ENCODE assay signal across 28 mouse cellular contexts in genomic region chr1:160312658-160313057, GRCm38 (mm10).
DNase-seq lines count a peak whose midpoint lies in the region; ATAC-seq and TF ChIP-seq lines count a peak whose summit lies in the region.
"Had no signal": no experiment of that assay in that cellular context is flagged by ENCODE, and none has a peak within 500 bp of the region (broad histone marks: within the 10 kb centered on the region; RNA-seq: fewer than 3 reads in every experiment).

No protein-coding gene starts in this region.

- H3K36me3 ChIP-seq in kidney, embryonic 15.5 days, result no peaks in the 10 kb centered on the region
- H3K36me3 ChIP-seq in ES-Bruce4 (ENCODE audit: control insufficient read depth, insufficient read depth, low read length, poor library complexity, severe bottlenecking), result no peaks in the 10 kb centered on the region
- no peaks in the 10 kb centered on the region for H3K36me3 ChIP-seq in kidney, postnatal 0 days (ENCODE audit: insufficient read depth, low read length)
- H3K36me3 ChIP-seq: embryonic facial prominence, embryonic 10.5 days; embryonic facial prominence, embryonic 13.5 days; forebrain, embryonic 12.5 days; heart, embryonic 10.5 days; heart, embryonic 13.5 days had no signal

- 70% methylated on average over 4 of the region's 4 CpGs for WGBS in kidney, embryonic 15.5 days
- 50% methylated on average over 4 of the region's 4 CpGs for WGBS in kidney, postnatal 0 days

- no peak for TF ChIP-seq CTCF in ES-Bruce4 (IDR thresholded peaks at IDR 0.05; ENCODE audit: low read depth, low read length)
- no peak for TF ChIP-seq CTCF in kidney, postnatal 0 days (IDR thresholded peaks at IDR 0.05; ENCODE audit: low read depth)

- H3K9ac ChIP-seq in kidney, embryonic 15.5 days, result no peak overlapping the region
- H3K9ac ChIP-seq in ES-Bruce4 (ENCODE audit: low read depth, poor library complexity, severe bottlenecking), result no peak overlapping the region
- no peak overlapping the region for H3K9ac ChIP-seq in kidney, postnatal 0 days (ENCODE audit: low read depth, low read length)
- H3K9ac ChIP-seq: embryonic facial prominence, embryonic 13.5 days; forebrain, embryonic 12.5 days; heart, embryonic 13.5 days; hindbrain, embryonic 14.5 days had no signal

- 0 out of 2 replicates have a peak, but pooled peaks cover 2% of the 10 kb centered on the region for H3K4me1 ChIP-seq in kidney, embryonic 15.5 days
- H3K4me1 ChIP-seq in ES-Bruce4 (ENCODE audit: control insufficient read depth, insufficient read depth, low read length), result no peaks in the 10 kb centered on the region
- 0 out of 2 replicates have a peak, but pooled peaks cover 4% of the 10 kb centered on the region for H3K4me1 ChIP-seq in kidney, postnatal 0 days (replicated peaks; ENCODE audit: insufficient read depth, low read length)

- H3K4me3 ChIP-seq in kidney, embryonic 15.5 days (replicated peaks), result no peak overlapping the region
- H3K4me3 ChIP-seq in ES-Bruce4 (ENCODE audit: low read depth, low read length), result no peak overlapping the region
- H3K4me3 ChIP-seq in kidney, postnatal 0 days (replicated peaks; ENCODE audit: low read depth, low read length), result no peak overlapping the region
- H3K4me3 ChIP-seq: embryonic facial prominence, embryonic 10.5 days; embryonic facial prominence, embryonic 13.5 days; erythroblast, embryonic 14.5 days; forebrain, embryonic 12.5 days; heart, adult 2 months; heart, embryonic 10.5 days; heart, embryonic 13.5 days had no signal

- no peak for TF ChIP-seq POLR2A in ES-Bruce4 (IDR thresholded peaks at IDR 0.05; ENCODE audit: insufficient read depth, low read length)

- ATAC-seq in kidney, embryonic 15.5 days (replicated peaks; ENCODE audit: low FRiP score), result peak; percentile 76
- ATAC-seq in kidney, postnatal 0 days (replicated peaks; ENCODE audit: low FRiP score, low read depth), result peak; percentile 59
- ATAC-seq: activated CD4-positive, CD25-positive, alpha-beta regulatory T cell, adult 4 months; CD4-positive, CD25-positive, alpha-beta regulatory T cell, adult 4 months; forebrain, embryonic 16.5 days had no signal

- no peaks in the 10 kb centered on the region for H3K27me3 ChIP-seq in kidney, embryonic 15.5 days
- no peaks in the 10 kb centered on the region for H3K27me3 ChIP-seq in ES-Bruce4 (ENCODE audit: control insufficient read depth, insufficient read depth, low read length, poor library complexity, severe bottlenecking)
- no peaks in the 10 kb centered on the region for H3K27me3 ChIP-seq in kidney, postnatal 0 days (ENCODE audit: insufficient read depth, low read length)
- H3K27me3 ChIP-seq: heart, embryonic 13.5 days had no signal

- no peak for TF ChIP-seq EP300 in ES-Bruce4 (IDR thresholded peaks at IDR 0.05; ENCODE audit: insufficient read depth, low read depth, low read length)

- no peak overlapping the region for H3K4me2 ChIP-seq in kidney, embryonic 15.5 days
- no peak overlapping the region for H3K4me2 ChIP-seq in kidney, postnatal 0 days (ENCODE audit: low read length)
- H3K4me2 ChIP-seq: embryonic facial prominence, embryonic 13.5 days; forebrain, embryonic 12.5 days; heart, embryonic 13.5 days; hindbrain, embryonic 14.5 days had no signal

- H3K27ac ChIP-seq in kidney, embryonic 15.5 days, result no peak overlapping the region
- H3K27ac ChIP-seq in ES-Bruce4 (ENCODE audit: insufficient read depth, low read length), result peak overlapping the region; percentile 95; the same call in 1 of the 2 replicates
- H3K27ac ChIP-seq in kidney, postnatal 0 days, result no peak overlapping the region
- H3K27ac ChIP-seq: embryonic facial prominence, embryonic 10.5 days; embryonic facial prominence, embryonic 13.5 days; forebrain, embryonic 12.5 days; heart, adult 2 months; heart, embryonic 10.5 days; heart, embryonic 13.5 days; hindbrain, embryonic 14.5 days had no signal

- no peaks in the 10 kb centered on the region for H3K9me3 ChIP-seq in kidney, embryonic 15.5 days (replicated peaks)
- no peaks in the 10 kb centered on the region for H3K9me3 ChIP-seq in ES-Bruce4 (replicated peaks; ENCODE audit: control insufficient read depth, insufficient read depth, low read length, poor library complexity, severe bottlenecking)
- no peaks in the 10 kb centered on the region for H3K9me3 ChIP-seq in kidney, postnatal 0 days (replicated peaks; ENCODE audit: low read length)
- H3K9me3 ChIP-seq: embryonic facial prominence, embryonic 10.5 days; embryonic facial prominence, embryonic 13.5 days; forebrain, embryonic 12.5 days; heart, embryonic 10.5 days; heart, embryonic 13.5 days had no signal

- peak; percentile 8 to 17 for DNase-seq in kidney, adult 8-10 months
- no peak for DNase-seq in kidney, postnatal 14 days
- no peak for DNase-seq in kidney, postnatal 4 days
- no peak for DNase-seq in kidney, postnatal 0 days (ENCODE audit: low spot score)
- DNase-seq: adrenal gland, adult 8-10 months; adrenal gland, postnatal 25 days; cerebellum, adult 11-12 months; cerebellum, adult 8-10 months; cerebellum, postnatal 10 days; cerebellum, postnatal 36 days; embryo, embryonic 11 days; gastrocnemius, postnatal 10 days; gastrocnemius, postnatal 36 days; heart, adult 2 months; heart, postnatal 14 days; heart, postnatal 4 days had no signal

Comparison
In these comparisons a context has a peak if more than half of its experiments do, and no peak if none do; other contexts are left out.
1. DNase-seq: peak in kidney, adult 8-10 months (2 of 2); none in kidney, postnatal 14 days (single experiment), kidney, postnatal 4 days (0 of 2) and kidney, postnatal 0 days (single experiment).